Mouse (Mus musculus) embryonic fibroblast, embryonic 13.5 days (primary cell): ENCODE results near the gene Fkbp1b.

Experiments used
- CTCF ChIP-seq: IDR thresholded peaks from 2 replicates; pipeline ENCODE4 v1.5.1; 2011; ENCODE audit warnings: mild to moderate bottlenecking, control low read depth, low read length, moderate library complexity, borderline replicate concordance; ENCODE audit not compliant: insufficient read depth
- POLR2A ChIP-seq: IDR thresholded peaks from 2 replicates; pipeline ENCODE4 v1.6.1; 2011; ENCODE audit warnings: low read depth, mild to moderate bottlenecking, control low read depth, low read length, moderate library complexity

- TF ChIP-seq CTCF: no peak
- no peak for TF ChIP-seq POLR2A
Measured at GRCm38 (mm10) chr12:4840010-4840409, 1.4 kb downstream of the Fkbp1b start.
